ENCODE assay signal across 19 mouse cellular contexts in genomic region chr6:115513207-115513606, GRCm38 (mm10). TPM values are rescaled to one million over a fixed set of nuclear protein-coding genes. Genes with fewer than 3 reads are reported as not detected.
DNase-seq lines count a peak whose midpoint lies in the region; ATAC-seq lines count a peak whose summit lies in the region.
"Had no signal": no experiment of that assay in that cellular context is flagged by ENCODE, and none has a peak within 500 bp of the region (broad histone marks: within the 10 kb centered on the region; RNA-seq: fewer than 3 reads in every experiment).

No protein-coding gene starts in this region.

- no peak for ATAC-seq in megakaryocyte, adult 5-6 weeks (ENCODE audit: poor library complexity, severe bottlenecking)
- ATAC-seq in neural tube, embryonic 15.5 days (ENCODE audit: low FRiP score): no peak
- ATAC-seq: forebrain, embryonic 13.5 days; forebrain, embryonic 15.5 days; forebrain, postnatal 0 days had no signal

- no peak overlapping the region for H3K9ac ChIP-seq in neural tube, embryonic 15.5 days (replicated peaks)
- H3K9ac ChIP-seq: embryonic facial prominence, embryonic 12.5 days; forebrain, embryonic 13.5 days; forebrain, embryonic 15.5 days; forebrain, postnatal 0 days had no signal

- WGBS in neural tube, embryonic 15.5 days: 96% methylated on average over 4 of the region's 4 CpGs

- no peak overlapping the region for H3K4me2 ChIP-seq in neural tube, embryonic 15.5 days
- H3K4me2 ChIP-seq: embryonic facial prominence, embryonic 12.5 days; forebrain, embryonic 13.5 days; forebrain, embryonic 15.5 days had no signal

- peak; percentile 64 for DNase-seq in CD4-positive helper T cell, adult 2 months (ENCODE audit: low read depth, low spot score)
- peak; percentile 56 for DNase-seq in induced T-regulatory cell, adult 2 months (ENCODE audit: low read depth)
- DNase-seq in liver: no peak
- DNase-seq: adrenal gland, adult 2 months; adrenal gland, postnatal 10 days; adrenal gland, postnatal 25 days; cerebellum, adult 11-12 months; cerebellum, adult 2 months; cerebellum, adult 9-10 months; cerebellum, postnatal 10 days; cerebellum, postnatal 25 days; forebrain, postnatal 0 days had no signal

- H3K27ac ChIP-seq in neural tube, embryonic 15.5 days (replicated peaks): no peak overlapping the region
- H3K27ac ChIP-seq: embryonic facial prominence, embryonic 10.5 days; embryonic facial prominence, embryonic 12.5 days; forebrain, embryonic 13.5 days; forebrain, embryonic 15.5 days had no signal

- H3K4me1 ChIP-seq in megakaryocyte, embryonic 14.5 days: peaks cover 60% of the 10 kb centered on the region
- H3K4me1 ChIP-seq in neural tube, embryonic 15.5 days: no peaks in the 10 kb centered on the region
- H3K4me1 ChIP-seq: embryonic facial prominence, embryonic 10.5 days; embryonic facial prominence, embryonic 12.5 days; forebrain, embryonic 13.5 days; forebrain, embryonic 15.5 days had no signal

- H3K27me3 ChIP-seq in megakaryocyte, embryonic 14.5 days (replicated peaks): peaks cover 1% of the 10 kb centered on the region
- H3K27me3 ChIP-seq in neural tube, embryonic 15.5 days (replicated peaks): no peaks in the 10 kb centered on the region
- H3K27me3 ChIP-seq: embryonic facial prominence, embryonic 12.5 days; forebrain, embryonic 13.5 days; forebrain, embryonic 15.5 days had no signal

- H3K4me3 ChIP-seq in megakaryocyte, embryonic 14.5 days (replicated peaks): peak overlapping the region; percentile 8
- no peak overlapping the region for H3K4me3 ChIP-seq in neural tube, embryonic 15.5 days (replicated peaks)
- H3K4me3 ChIP-seq: embryonic facial prominence, embryonic 10.5 days; embryonic facial prominence, embryonic 12.5 days; forebrain, embryonic 13.5 days; forebrain, embryonic 15.5 days had no signal

- peaks cover 7% of the 10 kb centered on the region for H3K36me3 ChIP-seq in megakaryocyte, embryonic 14.5 days (replicated peaks; ENCODE audit: low read length)
- H3K36me3 ChIP-seq in neural tube, embryonic 15.5 days: no peaks in the 10 kb centered on the region
- H3K36me3 ChIP-seq: embryonic facial prominence, embryonic 10.5 days; embryonic facial prominence, embryonic 12.5 days; forebrain, embryonic 15.5 days had no signal

- peaks cover 8% of the 10 kb centered on the region for H3K9me3 ChIP-seq in megakaryocyte, embryonic 14.5 days
- H3K9me3 ChIP-seq in neural tube, embryonic 15.5 days (replicated peaks): no peaks in the 10 kb centered on the region
- H3K9me3 ChIP-seq: embryonic facial prominence, embryonic 10.5 days; embryonic facial prominence, embryonic 12.5 days; forebrain, embryonic 13.5 days; forebrain, embryonic 15.5 days had no signal

RNA-seq across cellular contexts. Expression of gene Tsen2, which starts 31.3 kb away (rescaled TPM):
- polyA plus RNA-seq in megakaryocyte, embryonic 14.5 days (2012; ENCODE audit: insufficient read depth, low replicate concordance): 3.2 and 5.5 TPM in 2 replicates
- total RNA-seq in megakaryocyte, adult 5-6 weeks (2015): 2.9 and 3.0 TPM in 2 replicates
- 3.4 and 8.7 TPM in 2 replicates for total RNA-seq in megakaryocyte, adult 5-6 weeks (2017)
- polyA plus RNA-seq in neural tube, embryonic 15.5 days (2015; fragmentation: Nextera tagmentation; extraction: Ambion mirVana): 36.5 and 36.9 TPM in 2 replicates
